Mouse (Mus musculus): ENCODE results near the gene Haao. TPM values are rescaled to one million over a fixed set of nuclear protein-coding genes. Genes with fewer than 3 reads are reported as not detected.
A peak's percentile ranks its signal among the peaks of the same experiment; 100 is the strongest.

The Haao gene
- 77.1 and 88.0 TPM in 2 replicates for polyA plus RNA-seq (2015; fragmentation: Nextera tagmentation; extraction: Ambion mirVana)

- H3K4me2 ChIP-seq (ENCODE audit: low read depth, low read length): peak within 1 kb of the TSS; percentile 22
- no peaks in the 10 kb centered on the region for H3K9me3 ChIP-seq (replicated peaks; ENCODE audit: control insufficient read depth, low read length)
- ATAC-seq (ENCODE audit: low read depth): no peak
- peak within 1 kb of the TSS; percentile 36 for H3K4me3 ChIP-seq (ENCODE audit: low read depth, low read length)
- H3K27me3 ChIP-seq (ENCODE audit: control insufficient read depth, insufficient read depth, low read depth, low read length): no peaks in the 10 kb centered on the region
- H3K36me3 ChIP-seq (ENCODE audit: control insufficient read depth, insufficient read depth): no peaks in the 10 kb centered on the region
- H3K9ac ChIP-seq (ENCODE audit: low read depth, low read length): peak within 1 kb of the TSS; percentile 19; the same call in 1 of the 2 replicates
- H3K27ac ChIP-seq (ENCODE audit: low read length): peak within 1 kb of the TSS; percentile 78
- H3K4me1 ChIP-seq (ENCODE audit: control insufficient read depth, low read depth, low read length): peaks cover 17% of the 10 kb centered on the region
- WGBS (ENCODE audit: insufficient replicate concordance): 27% methylated on average over 3 of the region's 3 CpGs
Observed at GRCm38 (mm10) chr17:83847815-83848214, at the start of gene Haao. Gene Haao (minus strand): TSS chr17:83847963.

GRCm38 (mm10) chr17:83897361-83897799 lies 49.6 kb upstream of the Haao start:
- H3K27me3 ChIP-seq (ENCODE audit: control insufficient read depth, insufficient read depth, low read depth, low read length): no peaks in the 10 kb centered on the region
- H3K9me3 ChIP-seq (replicated peaks; ENCODE audit: control insufficient read depth, low read length): no peaks in the 10 kb centered on the region
- ATAC-seq (ENCODE audit: low read depth): no peak; the same call in 1 of the 2 replicates
- H3K9ac ChIP-seq (ENCODE audit: low read depth, low read length): no peak overlapping the region
- peaks cover 2% of the 10 kb centered on the region; the same call in 1 of the 2 replicates for H3K4me1 ChIP-seq (ENCODE audit: control insufficient read depth, low read depth, low read length)
- no peak overlapping the region for H3K27ac ChIP-seq (ENCODE audit: low read length)
- no peaks in the 10 kb centered on the region for H3K36me3 ChIP-seq (ENCODE audit: control insufficient read depth, insufficient read depth)
- WGBS (ENCODE audit: insufficient replicate concordance): 64% methylated on average over 8 of the region's 8 CpGs
- no peak overlapping the region for H3K4me3 ChIP-seq (ENCODE audit: low read depth, low read length)
- H3K4me2 ChIP-seq (ENCODE audit: low read depth, low read length): no peak overlapping the region

- peaks cover 2% of the 10 kb centered on the region; the same call in 1 of the 2 replicates for H3K4me1 ChIP-seq (ENCODE audit: control insufficient read depth, low read depth, low read length)
- 20% methylated on average over 10 of the region's 10 CpGs for WGBS (ENCODE audit: insufficient replicate concordance)
- no peak overlapping the region for H3K4me2 ChIP-seq (ENCODE audit: low read depth, low read length)
- no peak overlapping the region for H3K27ac ChIP-seq (ENCODE audit: low read length)
- no peak for ATAC-seq (ENCODE audit: low read depth)
- H3K27me3 ChIP-seq (ENCODE audit: control insufficient read depth, insufficient read depth, low read depth, low read length): no peaks in the 10 kb centered on the region
- no peak overlapping the region for H3K9ac ChIP-seq (ENCODE audit: low read depth, low read length)
- H3K4me3 ChIP-seq (ENCODE audit: low read depth, low read length): no peak overlapping the region
- H3K36me3 ChIP-seq (ENCODE audit: control insufficient read depth, insufficient read depth): no peaks in the 10 kb centered on the region
- H3K9me3 ChIP-seq (replicated peaks; ENCODE audit: control insufficient read depth, low read length): no peaks in the 10 kb centered on the region
Observed at GRCm38 (mm10) chr17:83896723-83897122, 49.0 kb upstream of the Haao start.

- WGBS (ENCODE audit: insufficient replicate concordance): 56% methylated on average over 8 of the region's 8 CpGs
- ATAC-seq (ENCODE audit: low read depth): no peak
- H3K9me3 ChIP-seq (replicated peaks; ENCODE audit: control insufficient read depth, low read length): no peaks in the 10 kb centered on the region
- H3K9ac ChIP-seq (ENCODE audit: low read depth, low read length): no peak overlapping the region
- H3K27ac ChIP-seq (ENCODE audit: low read length): no peak overlapping the region
- H3K4me3 ChIP-seq (ENCODE audit: low read depth, low read length): no peak overlapping the region
- H3K27me3 ChIP-seq (ENCODE audit: control insufficient read depth, insufficient read depth, low read depth, low read length): no peaks in the 10 kb centered on the region
- no peak overlapping the region for H3K4me2 ChIP-seq (ENCODE audit: low read depth, low read length)
- H3K36me3 ChIP-seq (ENCODE audit: control insufficient read depth, insufficient read depth): no peaks in the 10 kb centered on the region
- H3K4me1 ChIP-seq (ENCODE audit: control insufficient read depth, low read depth, low read length): peaks cover 2% of the 10 kb centered on the region; the same call in 1 of the 2 replicates
Observed at GRCm38 (mm10) chr17:83895321-83895770, 47.6 kb upstream of the Haao start.

GRCm38 (mm10) chr17:83893134-83893533 lies 45.4 kb upstream of the Haao start:
- Histone ChIP-seq H3K27ac (ENCODE audit: low read length) (no peak overlapping the region), H3K4me3 (ENCODE audit: low read depth, low read length) (no peak overlapping the region), H3K4me2 (ENCODE audit: low read depth, low read length) (no peak overlapping the region), H3K9me3 (replicated peaks; ENCODE audit: control insufficient read depth, low read length) (no peaks in the 10 kb centered on the region), H3K27me3 (ENCODE audit: control insufficient read depth, insufficient read depth, low read depth, low read length) (no peaks in the 10 kb centered on the region), H3K36me3 (ENCODE audit: control insufficient read depth, insufficient read depth) (no peaks in the 10 kb centered on the region), H3K9ac (ENCODE audit: low read depth, low read length) (no peak overlapping the region), H3K4me1 (ENCODE audit: control insufficient read depth, low read depth, low read length) (peaks cover 2% of the 10 kb centered on the region; the same call in 1 of the 2 replicates)
- 60% methylated on average over 4 of the region's 4 CpGs for WGBS (ENCODE audit: insufficient replicate concordance)
- ATAC-seq (ENCODE audit: low read depth): no peak

- Histone ChIP-seq H3K36me3 (ENCODE audit: control insufficient read depth, insufficient read depth) (no peaks in the 10 kb centered on the region), H3K4me2 (ENCODE audit: low read depth, low read length) (no peak overlapping the region), H3K27ac (ENCODE audit: low read length) (no peak overlapping the region), H3K4me3 (ENCODE audit: low read depth, low read length) (no peak overlapping the region), H3K4me1 (ENCODE audit: control insufficient read depth, low read depth, low read length) (peaks cover 1% of the 10 kb centered on the region; the same call in 1 of the 2 replicates), H3K9ac (ENCODE audit: low read depth, low read length) (no peak overlapping the region), H3K9me3 (replicated peaks; ENCODE audit: control insufficient read depth, low read length) (no peaks in the 10 kb centered on the region), H3K27me3 (ENCODE audit: control insufficient read depth, insufficient read depth, low read depth, low read length) (no peaks in the 10 kb centered on the region)
- no peak for ATAC-seq (ENCODE audit: low read depth)
- 68% methylated on average over 9 of the region's 9 CpGs for WGBS (ENCODE audit: insufficient replicate concordance)
Observed at GRCm38 (mm10) chr17:83891864-83892263, 44.1 kb upstream of the Haao start.

GRCm38 (mm10) chr17:83890373-83890696 lies 42.6 kb upstream of the Haao start:
- Histone ChIP-seq H3K27me3 (ENCODE audit: control insufficient read depth, insufficient read depth, low read depth, low read length) (no peaks in the 10 kb centered on the region), H3K9ac (ENCODE audit: low read depth, low read length) (no peak overlapping the region), H3K4me1 (ENCODE audit: control insufficient read depth, low read depth, low read length) (no peaks in the 10 kb centered on the region; the same call in 1 of the 2 replicates)

GRCm38 (mm10) chr17:83889691-83890372 lies 42.1 kb upstream of the Haao start:
- Histone ChIP-seq H3K4me2 (ENCODE audit: low read depth, low read length) (no peak overlapping the region), H3K9ac (ENCODE audit: low read depth, low read length) (no peak overlapping the region), H3K36me3 (ENCODE audit: control insufficient read depth, insufficient read depth) (no peaks in the 10 kb centered on the region), H3K9me3 (replicated peaks; ENCODE audit: control insufficient read depth, low read length) (no peaks in the 10 kb centered on the region), H3K4me3 (ENCODE audit: low read depth, low read length) (no peak overlapping the region), H3K27ac (ENCODE audit: low read length) (no peak overlapping the region), H3K4me1 (ENCODE audit: control insufficient read depth, low read depth, low read length) (no peaks in the 10 kb centered on the region; the same call in 1 of the 2 replicates), H3K27me3 (ENCODE audit: control insufficient read depth, insufficient read depth, low read depth, low read length) (no peaks in the 10 kb centered on the region)
- 57% methylated on average over 13 of the region's 13 CpGs for WGBS (ENCODE audit: insufficient replicate concordance)
- ATAC-seq (ENCODE audit: low read depth): no peak

More at GRCm38 (mm10) chr17:83890373-83890696, 42.6 kb upstream of the Haao start:
- H3K9me3 ChIP-seq (replicated peaks; ENCODE audit: control insufficient read depth, low read length): no peaks in the 10 kb centered on the region
- H3K4me3 ChIP-seq (ENCODE audit: low read depth, low read length): no peak overlapping the region
- no peak for ATAC-seq (ENCODE audit: low read depth)
- H3K4me2 ChIP-seq (ENCODE audit: low read depth, low read length): no peak overlapping the region
- no peaks in the 10 kb centered on the region for H3K36me3 ChIP-seq (ENCODE audit: control insufficient read depth, insufficient read depth)
- no peak overlapping the region for H3K27ac ChIP-seq (ENCODE audit: low read length)
- WGBS (ENCODE audit: insufficient replicate concordance): 48% methylated on average over 5 of the region's 5 CpGs

- no peaks in the 10 kb centered on the region for H3K27me3 ChIP-seq (ENCODE audit: control insufficient read depth, insufficient read depth, low read depth, low read length)
- H3K4me2 ChIP-seq (ENCODE audit: low read depth, low read length): no peak overlapping the region
- H3K9me3 ChIP-seq (replicated peaks; ENCODE audit: control insufficient read depth, low read length): no peaks in the 10 kb centered on the region
- H3K36me3 ChIP-seq (ENCODE audit: control insufficient read depth, insufficient read depth): no peaks in the 10 kb centered on the region
- WGBS (ENCODE audit: insufficient replicate concordance): 82% methylated on average over 5 of the region's 5 CpGs
- no peak overlapping the region for H3K4me3 ChIP-seq (ENCODE audit: low read depth, low read length)
- H3K4me1 ChIP-seq (ENCODE audit: control insufficient read depth, low read depth, low read length): no peaks in the 10 kb centered on the region; the same call in 1 of the 2 replicates
- no peak overlapping the region for H3K27ac ChIP-seq (ENCODE audit: low read length)
- no peak overlapping the region for H3K9ac ChIP-seq (ENCODE audit: low read depth, low read length)
- no peak for ATAC-seq (ENCODE audit: low read depth)
Observed at GRCm38 (mm10) chr17:83889329-83889690, 41.5 kb upstream of the Haao start.

Data from liver, embryonic 16.5 days (tissue).